Mouse (Mus musculus) neural tube, embryonic 12.5 days (tissue): ENCODE measurements around the gene Bcl10. TPM values are rescaled to one million over a fixed set of nuclear protein-coding genes. Genes with fewer than 3 reads are reported as not detected.

Source experiments
- ATAC-seq: fragments of 200-750 bp; cut with Nextera tagmentation; 2 replicates; pipeline ENCODE4 v1.8.0; 2017; ENCODE audit warnings: low read depth, mild to moderate bottlenecking, moderate TSS enrichment, moderate library complexity; ENCODE audit not compliant: low FRiP score
- H3K27ac ChIP-seq: fragments of 300-500 bp; sonication (generic); 2 replicates; pipeline ENCODE4 v1.5.1; 2016
- H3K27me3 ChIP-seq: fragments of 300-500 bp; sonication (generic); replicated peaks from 2 replicates; pipeline ENCODE4 v1.6.1; 2016; ENCODE audit warnings: mild to moderate bottlenecking
- H3K36me3 ChIP-seq: fragments of 300-500 bp; sonication (generic); 2 replicates; pipeline ENCODE4 v1.6.1; 2016; ENCODE audit warnings: mild to moderate bottlenecking
- H3K4me1 ChIP-seq: fragments of 300-500 bp; sonication (generic); 2 replicates; pipeline ENCODE4 v1.6.1; 2016
- H3K4me2 ChIP-seq: fragments of 300-500 bp; sonication (generic); replicated peaks from 2 replicates; pipeline ENCODE4 v1.6.1; 2016; ENCODE audit warnings: mild to moderate bottlenecking
- H3K4me3 ChIP-seq: fragments of 300-500 bp; sonication (generic); 2 replicates; pipeline ENCODE4 v1.5.1; 2016
- H3K9ac ChIP-seq: fragments of 300-500 bp; sonication (generic); 2 replicates; pipeline ENCODE4 v1.6.1; 2016; ENCODE audit warnings: mild to moderate bottlenecking
- H3K9me3 ChIP-seq: fragments of 300-500 bp; sonication (generic); 2 replicates; pipeline ENCODE4 v1.6.1; 2016; ENCODE audit warnings: mild to moderate bottlenecking
- WGBS: fragments of 180-500 bp; shearing (Covaris S2); methylation state at CpG from one replicate; pipeline ENCODE4 v1.1.7; 2016; 5-methylcytosine and 5-hydroxymethylcytosine counted together
- polyA plus RNA-seq: library from polyadenylated mRNA; unstranded; fragments of >200 nt; fragmentation: Nextera tagmentation; extraction: Ambion mirVana; gene quantifications from 2 replicates; pipeline ENCODE4 v1.2.1, GENCODE M21; 2016

Gene Bcl10
- polyA plus RNA-seq, 1 experiment from 2014 or later = 52.1 TPM

- H3K9ac ChIP-seq = no peak overlapping the region
- H3K4me2 ChIP-seq = no peak overlapping the region
- H3K36me3 ChIP-seq = no peaks in the 10 kb centered on the region
- WGBS = 88% methylated on average over 4 of the region's 4 CpGs
- H3K27ac ChIP-seq = no peak overlapping the region
- H3K9me3 ChIP-seq = no peaks in the 10 kb centered on the region
- H3K4me3 ChIP-seq = no peak overlapping the region
- no peaks in the 10 kb centered on the region for H3K4me1 ChIP-seq
- no peaks in the 10 kb centered on the region for H3K27me3 ChIP-seq
- no peak for ATAC-seq
Measured at GRCm38 (mm10) chr3:145916826-145917225, 5.8 kb upstream of the Bcl10 start.

- Histone ChIP-seq H3K4me3 (no peak overlapping the region), H3K4me1 (peaks cover 6% of the 10 kb centered on the region), H3K27me3 (no peaks in the 10 kb centered on the region), H3K4me2 (peak overlapping the region; percentile 57; the same call in 1 of the 2 replicates), H3K9ac (no peak overlapping the region), H3K9me3 (no peaks in the 10 kb centered on the region), H3K27ac (no peak overlapping the region), H3K36me3 (peaks cover 5% of the 10 kb centered on the region; the same call in 1 of the 2 replicates)
- 79% methylated on average over 3 of the region's 3 CpGs for WGBS
- no peak for ATAC-seq
Measured at GRCm38 (mm10) chr3:145922971-145923370, 367 bp downstream of the Bcl10 start.

GRCm38 (mm10) chr3:145923874-145924577 lies 1.4 kb downstream of the Bcl10 start:
- H3K27ac ChIP-seq = peak overlapping the region; percentile 87
- no peaks in the 10 kb centered on the region for H3K9me3 ChIP-seq
- peaks cover 5% of the 10 kb centered on the region; the same call in 1 of the 2 replicates for H3K36me3 ChIP-seq
- peaks cover 7% of the 10 kb centered on the region for H3K4me1 ChIP-seq
- no peaks in the 10 kb centered on the region for H3K27me3 ChIP-seq
- peak overlapping the region; percentile 69 for H3K4me2 ChIP-seq
- peak overlapping the region; percentile 80 for H3K9ac ChIP-seq
- ATAC-seq = peak; percentile 100
- WGBS = under 1% methylated on average over 58 of the region's 58 CpGs
- H3K4me3 ChIP-seq = peak overlapping the region; percentile 82

GRCm38 (mm10) chr3:145924649-145925337 lies 2.2 kb downstream of the Bcl10 start:
- peaks cover 5% of the 10 kb centered on the region; the same call in 1 of the 2 replicates for H3K36me3 ChIP-seq
- peak overlapping the region; percentile 87 for H3K27ac ChIP-seq
- no peaks in the 10 kb centered on the region for H3K9me3 ChIP-seq
- H3K27me3 ChIP-seq = no peaks in the 10 kb centered on the region
- ATAC-seq = peak; percentile 23
- H3K4me2 ChIP-seq = peak overlapping the region; percentile 69
- H3K4me3 ChIP-seq = peak overlapping the region; percentile 82
- peaks cover 11% of the 10 kb centered on the region for H3K4me1 ChIP-seq
- 4% methylated on average over 39 of the region's 39 CpGs for WGBS
- H3K9ac ChIP-seq = peak overlapping the region; percentile 80

- peaks cover 7% of the 10 kb centered on the region for H3K36me3 ChIP-seq
- H3K27ac ChIP-seq = no peak overlapping the region
- H3K9me3 ChIP-seq = no peaks in the 10 kb centered on the region
- no peaks in the 10 kb centered on the region for H3K27me3 ChIP-seq
- peak overlapping the region; percentile 69 for H3K4me2 ChIP-seq
- H3K9ac ChIP-seq = peak overlapping the region; percentile 80; the same call in 1 of the 2 replicates
- H3K4me3 ChIP-seq = peak overlapping the region; percentile 82; the same call in 1 of the 2 replicates
- no peak for ATAC-seq
- H3K4me1 ChIP-seq = peaks cover 11% of the 10 kb centered on the region
- WGBS = 73% methylated on average over 5 of the region's 5 CpGs
Measured at GRCm38 (mm10) chr3:145925506-145925905, 2.9 kb downstream of the Bcl10 start.

GRCm38 (mm10) chr3:145929525-145930400 lies 7.2 kb downstream of the Bcl10 start:
- Histone ChIP-seq H3K9me3 (no peaks in the 10 kb centered on the region), H3K4me1 (peaks cover 11% of the 10 kb centered on the region), H3K9ac (no peak overlapping the region), H3K36me3 (peaks cover 38% of the 10 kb centered on the region), H3K27me3 (no peaks in the 10 kb centered on the region), H3K4me2 (no peak overlapping the region), H3K4me3 (no peak overlapping the region), H3K27ac (no peak overlapping the region)
- no peak for ATAC-seq
- WGBS = 75% methylated on average over 7 of the region's 7 CpGs

GRCm38 (mm10) chr3:145933845-145934244 lies 11.2 kb downstream of the Bcl10 start:
- peaks cover 34% of the 10 kb centered on the region for H3K36me3 ChIP-seq
- H3K4me1 ChIP-seq = peaks cover 11% of the 10 kb centered on the region
- H3K27ac ChIP-seq = no peak overlapping the region
- no peak overlapping the region for H3K9ac ChIP-seq
- no peak overlapping the region for H3K4me2 ChIP-seq
- ATAC-seq = no peak
- no peak overlapping the region for H3K4me3 ChIP-seq
- H3K27me3 ChIP-seq = no peaks in the 10 kb centered on the region
- H3K9me3 ChIP-seq = no peaks in the 10 kb centered on the region
- WGBS = 93% methylated on average over 9 of the region's 9 CpGs

GRCm38 (mm10) chr3:145937505-145938404 lies 15.2 kb downstream of the Bcl10 start, which contains the start of gene 2410004B18Rik:
TSS of gene 2410004B18Rik (plus strand) at chr3:145938014.
- Histone ChIP-seq H3K9me3 (no peaks in the 10 kb centered on the region), H3K4me3 (peak within 1 kb of the TSS; percentile 95), H3K27me3 (no peaks in the 10 kb centered on the region), H3K4me2 (peak within 1 kb of the TSS; percentile 82), H3K9ac (peak within 1 kb of the TSS; percentile 93), H3K36me3 (peaks cover 20% of the 10 kb centered on the region), H3K27ac (no peak within 1 kb of the TSS), H3K4me1 (peaks cover 18% of the 10 kb centered on the region)
- ATAC-seq = peak; percentile 93
- WGBS = 1% methylated on average over 51 of the region's 70 CpGs

GRCm38 (mm10) chr3:145938405-145939349 lies 16.1 kb downstream of the Bcl10 start:
- H3K27me3 ChIP-seq = no peaks in the 10 kb centered on the region
- H3K4me2 ChIP-seq = peak overlapping the region; percentile 82
- no peak overlapping the region for H3K27ac ChIP-seq
- peak overlapping the region; percentile 93 for H3K9ac ChIP-seq
- WGBS = 22% methylated on average over 44 of the region's 50 CpGs
- peak; percentile 48 for ATAC-seq
- no peaks in the 10 kb centered on the region for H3K9me3 ChIP-seq
- peaks cover 18% of the 10 kb centered on the region for H3K4me1 ChIP-seq
- H3K36me3 ChIP-seq = peaks cover 17% of the 10 kb centered on the region; the same call in 1 of the 2 replicates
- peak overlapping the region; percentile 95 for H3K4me3 ChIP-seq

- H3K9me3 ChIP-seq = no peaks in the 10 kb centered on the region
- H3K27ac ChIP-seq = no peak overlapping the region
- H3K4me3 ChIP-seq = 0 out of 2 replicates have a peak overlapping the region, but pooled peaks have one; percentile 95
- H3K36me3 ChIP-seq = peaks cover 21% of the 10 kb centered on the region
- WGBS = 90% methylated on average over 12 of the region's 12 CpGs
- peak overlapping the region; percentile 93 for H3K9ac ChIP-seq
- H3K4me2 ChIP-seq = peak overlapping the region; percentile 82
- no peaks in the 10 kb centered on the region for H3K27me3 ChIP-seq
- ATAC-seq = no peak
- H3K4me1 ChIP-seq = peaks cover 18% of the 10 kb centered on the region
Measured at GRCm38 (mm10) chr3:145939402-145939801, 16.8 kb downstream of the Bcl10 start.
